Mouse (Mus musculus): ENCODE results near the gene Tra2a.

DNA sequence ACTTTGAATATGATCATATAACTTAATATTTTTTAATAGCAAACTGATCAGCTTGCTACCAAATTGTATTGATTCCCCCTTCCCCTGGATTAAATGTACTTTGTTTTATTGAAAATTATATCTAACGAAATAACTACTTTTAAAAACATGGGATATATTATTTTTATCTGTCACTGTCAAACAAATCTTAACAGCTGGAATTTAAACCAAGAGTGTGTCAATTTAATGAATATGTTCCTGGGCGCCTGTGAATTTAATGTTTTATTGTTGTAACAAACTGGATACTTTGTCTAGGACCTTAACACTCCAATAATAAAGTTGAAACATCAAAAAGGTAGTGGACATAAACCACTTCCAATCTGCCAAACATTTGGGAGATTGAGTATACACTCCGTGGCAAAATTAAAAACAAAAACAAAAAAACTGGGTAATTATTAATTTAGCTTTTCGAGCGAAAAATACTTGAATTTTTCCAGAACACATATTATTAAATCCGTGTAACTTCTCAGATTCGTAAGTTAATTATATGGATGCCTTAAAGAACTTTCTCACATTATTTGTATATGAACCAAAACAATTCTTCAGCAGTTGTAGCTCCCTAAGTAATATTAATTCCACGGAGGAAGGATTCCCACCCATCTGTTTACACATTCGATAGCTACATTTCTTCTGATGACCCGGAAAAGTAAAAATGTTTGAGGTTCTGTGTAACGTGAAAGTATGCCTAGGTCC lies 46.9 kb downstream of the Tra2a start:
- TF ChIP-seq CTCF (IDR thresholded peaks at IDR 0.05; ENCODE audit: low read depth, low read length), result no peak
- TF ChIP-seq POLR2AphosphoS5 (IDR thresholded peaks at IDR 0.05; ENCODE audit: insufficient replicate concordance, low read depth, low read length), result no peak
- TF ChIP-seq GATA1 (IDR thresholded peaks at IDR 0.05; ENCODE audit: borderline replicate concordance, low read length), result no peak
- no peak for TF ChIP-seq GATA2 (IDR thresholded peaks at IDR 0.05; ENCODE audit: borderline replicate concordance, low read depth, low read length)
